Mouse (Mus musculus): Measurements from ENCODE around the gene Mog.
"Not testable (repeated sequence)": the region's sequence is repeated elsewhere in the genome, so short reads cannot be mapped to it uniquely, and the experiment has no call there.

The Mog gene

GRCm38 (mm10) chr17:37045611-37046311 is 22.6 kb upstream of the Mog start, which contains the start of gene Gabbr1:
Gene Gabbr1 (plus strand): TSS chr17:37045966.
- DNase-seq (ENCODE audit: low spot score in 2 of 2), result peak; percentile 74 to 79

DNA sequence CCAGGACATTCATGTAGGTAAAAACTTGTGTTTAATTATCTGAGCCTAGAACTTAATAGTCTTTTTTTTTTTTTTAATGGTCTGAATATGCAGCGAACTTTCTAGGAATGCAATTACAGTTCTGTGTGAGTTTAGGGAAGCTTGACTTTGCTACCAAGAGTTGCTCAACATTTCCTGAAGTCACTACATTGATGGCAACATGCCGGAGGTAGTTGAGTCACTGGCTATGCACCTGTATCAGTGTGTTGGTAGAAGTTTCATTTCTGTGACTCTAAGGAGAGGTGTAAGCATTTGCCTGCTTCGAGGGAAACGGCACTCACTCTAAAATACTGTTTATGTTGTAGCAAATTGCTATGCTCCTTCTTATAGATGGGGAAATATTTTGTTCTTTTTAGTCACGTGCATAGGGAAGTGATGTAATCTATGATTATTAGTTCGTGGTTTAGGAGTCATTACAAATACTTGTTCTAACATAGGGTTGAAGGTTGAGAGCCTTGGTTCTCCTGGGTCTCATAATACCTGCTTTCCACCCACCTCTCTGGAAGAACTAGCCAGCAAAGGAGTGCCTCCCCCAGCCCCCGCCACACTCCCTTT is 21.6 kb upstream of the Mog start:
- no peak for DNase-seq (ENCODE audit: low spot score in 2 of 2)

GRCm38 (mm10) chr17:37039127-37039894 is 16.1 kb upstream of the Mog start:
- no peak for DNase-seq (ENCODE audit: low spot score in 2 of 2)

GRCm38 (mm10) chr17:37029162-37029561 is 6.0 kb upstream of the Mog start:
- no peak for DNase-seq (ENCODE audit: low spot score in 2 of 2)

GRCm38 (mm10) chr17:37028683-37029120 is 5.5 kb upstream of the Mog start:
- peak; percentile 89 for DNase-seq (ENCODE audit: low spot score in 2 of 2)

DNA sequence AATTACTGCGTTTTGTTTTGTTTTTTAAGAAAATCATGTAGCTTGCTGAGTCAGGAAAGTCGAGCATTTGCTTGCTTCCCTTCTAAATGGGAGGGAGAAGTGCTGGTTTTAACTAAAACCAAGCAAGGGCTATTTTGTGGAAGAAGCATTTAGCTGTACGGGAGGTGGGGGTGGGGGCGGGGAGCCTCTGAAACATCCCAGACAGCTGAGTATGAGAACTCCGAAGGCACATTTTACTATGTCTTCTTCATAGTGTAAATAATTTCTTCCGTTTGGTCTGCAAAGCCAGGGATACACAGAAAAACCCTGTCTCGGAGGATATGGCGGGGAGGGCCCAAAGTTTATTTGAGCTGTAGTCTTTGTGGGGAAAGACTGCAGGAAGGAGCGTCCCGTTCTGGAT is 5.0 kb upstream of the Mog start:
- DNase-seq (ENCODE audit: low spot score in 2 of 2), result no peak

- no peak for DNase-seq (ENCODE audit: low spot score in 2 of 2)
Measured at GRCm38 (mm10) chr17:37027486-37027885, 4.3 kb upstream of the Mog start.

GRCm38 (mm10) chr17:37026425-37026824 is 3.2 kb upstream of the Mog start:
- DNase-seq (ENCODE audit: low spot score in 2 of 2), result no peak

DNA sequence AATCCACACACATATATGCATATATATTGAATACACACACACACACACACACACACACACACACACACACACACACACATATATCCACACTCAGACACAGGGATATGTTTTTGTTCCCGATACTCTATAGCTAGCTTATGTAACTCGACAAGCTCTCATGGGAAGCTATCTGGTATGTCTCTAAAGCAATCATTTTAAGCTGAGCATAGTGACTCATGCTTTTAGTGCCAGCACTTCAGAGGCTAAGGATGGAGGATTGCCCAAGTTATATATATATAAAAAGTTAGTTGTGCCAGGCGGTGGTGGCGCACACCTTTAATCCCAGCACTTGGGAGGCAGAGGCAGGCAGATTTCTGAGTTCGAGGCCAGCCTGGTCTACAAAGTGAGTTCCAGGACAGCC is 4.0 kb downstream of the Mog start:
- DNase-seq (ENCODE audit: low spot score in 2 of 2), result not testable (repeated sequence)

DNA sequence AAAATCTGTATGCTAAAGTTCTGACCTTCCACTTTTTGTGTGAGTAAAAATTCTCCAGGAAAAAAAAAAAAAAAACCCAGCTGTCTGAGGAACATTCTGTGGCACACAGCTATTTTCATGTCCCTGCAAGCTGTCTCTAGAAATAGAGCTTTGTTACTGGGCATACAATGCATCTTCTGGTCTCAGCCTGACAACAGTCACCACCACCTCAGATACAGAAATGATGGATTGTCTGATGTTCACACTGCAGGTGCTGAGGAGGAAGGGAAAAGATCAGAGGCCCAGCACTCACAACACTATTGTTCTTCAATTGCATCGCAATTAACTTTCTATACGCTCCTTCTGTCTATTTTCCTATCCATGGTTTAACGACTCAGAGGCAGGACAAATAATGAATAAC is 4.9 kb downstream of the Mog start:
- DNase-seq (ENCODE audit: low spot score in 2 of 2), result no peak

DNA sequence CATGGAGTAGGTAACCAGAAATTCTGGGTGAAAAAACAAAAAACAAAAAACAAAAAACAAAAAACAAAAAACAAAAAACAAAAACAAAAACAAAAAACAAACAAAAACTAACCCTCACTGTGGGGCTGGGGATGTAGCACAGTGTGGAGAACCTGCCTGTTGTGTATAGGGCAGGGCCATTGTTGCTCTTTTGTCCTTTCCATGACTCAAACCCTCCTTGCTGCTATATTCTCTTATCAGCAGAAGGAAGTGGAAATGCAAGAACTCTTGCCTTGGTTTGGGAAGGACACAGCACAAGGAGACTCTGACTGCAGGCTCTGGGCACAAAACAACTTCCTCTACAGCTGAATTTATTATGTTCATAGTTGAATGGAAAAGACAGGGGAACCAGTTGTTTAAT is 6.9 kb downstream of the Mog start:
- DNase-seq (ENCODE audit: low spot score in 2 of 2), result no peak

GRCm38 (mm10) chr17:37012141-37012540 is 11.1 kb downstream of the Mog start:
- no peak for DNase-seq (ENCODE audit: low spot score in 2 of 2)

DNA sequence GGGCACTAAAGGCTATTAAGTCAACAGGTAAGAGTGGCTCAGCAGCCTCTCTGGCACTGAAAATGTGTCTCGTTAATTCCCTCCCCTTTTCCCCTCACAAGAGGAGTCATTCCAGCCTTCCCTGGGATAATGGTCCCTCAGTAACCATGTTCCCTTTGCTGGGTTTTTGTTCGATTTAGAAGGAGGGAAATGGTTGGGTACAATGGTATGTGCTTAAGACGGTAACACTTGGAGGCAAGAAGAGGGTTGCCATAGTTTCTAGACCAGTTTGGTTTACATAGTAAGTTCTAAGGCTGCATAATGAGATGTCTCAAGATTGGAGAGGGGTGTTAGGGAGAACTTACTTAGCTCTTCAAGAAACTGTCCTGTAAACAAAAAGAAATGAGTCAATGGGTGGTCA is 11.5 kb downstream of the Mog start:
- no peak for DNase-seq (ENCODE audit: low spot score in 2 of 2)

DNA sequence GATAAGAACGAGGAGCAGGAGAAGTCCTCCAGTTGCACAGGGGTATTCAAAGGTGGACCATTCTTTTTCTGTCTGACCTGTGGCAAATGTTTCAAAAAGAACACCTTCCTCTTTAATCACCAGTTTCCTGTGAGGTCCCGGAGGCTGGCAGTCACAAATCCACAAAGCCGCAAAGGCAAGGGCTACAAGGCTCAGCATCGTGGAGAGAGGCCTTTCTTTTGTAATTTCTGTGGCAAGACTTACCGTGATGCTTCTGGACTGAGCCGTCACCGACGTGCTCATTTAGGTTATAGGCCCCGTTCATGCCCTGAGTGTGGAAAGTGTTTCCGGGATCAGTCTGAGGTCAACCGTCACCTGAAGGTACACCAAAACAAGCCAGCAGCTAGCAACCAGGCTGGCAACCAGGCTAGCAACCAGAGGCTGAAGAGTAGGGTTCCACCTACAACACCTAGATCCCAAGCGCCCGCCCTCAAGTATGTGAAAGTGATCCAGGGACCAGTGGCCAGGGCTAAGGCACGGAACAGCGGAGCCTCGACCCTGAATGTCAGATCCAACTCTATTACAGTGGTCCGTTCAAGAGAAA is 13.6 kb downstream of the Mog start:
- no peak for DNase-seq (ENCODE audit: low spot score in 2 of 2)

DNA sequence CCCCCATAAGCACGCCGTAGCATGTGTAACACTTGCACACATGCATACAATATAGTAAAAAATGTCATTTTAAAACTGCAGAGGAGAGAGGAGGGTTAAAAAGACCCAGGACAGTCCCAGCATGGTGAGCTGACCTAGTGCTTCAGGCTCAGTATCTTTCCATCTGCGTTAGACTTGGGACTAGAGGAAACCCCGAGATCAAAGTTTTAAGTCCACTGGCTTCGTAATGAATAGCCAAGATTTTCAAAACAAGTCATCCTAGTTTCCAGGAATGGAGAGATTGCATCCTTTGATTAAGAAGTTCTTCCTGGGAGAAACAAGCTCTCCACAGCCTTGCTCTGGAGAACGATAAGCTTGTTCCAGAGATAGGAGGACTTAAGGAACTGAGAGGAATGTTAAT is 15.0 kb downstream of the Mog start:
- DNase-seq (ENCODE audit: low spot score in 2 of 2), result no peak

GRCm38 (mm10) chr17:37003366-37003765 is 19.8 kb downstream of the Mog start:
- no peak for DNase-seq (ENCODE audit: low spot score in 2 of 2)

DNA sequence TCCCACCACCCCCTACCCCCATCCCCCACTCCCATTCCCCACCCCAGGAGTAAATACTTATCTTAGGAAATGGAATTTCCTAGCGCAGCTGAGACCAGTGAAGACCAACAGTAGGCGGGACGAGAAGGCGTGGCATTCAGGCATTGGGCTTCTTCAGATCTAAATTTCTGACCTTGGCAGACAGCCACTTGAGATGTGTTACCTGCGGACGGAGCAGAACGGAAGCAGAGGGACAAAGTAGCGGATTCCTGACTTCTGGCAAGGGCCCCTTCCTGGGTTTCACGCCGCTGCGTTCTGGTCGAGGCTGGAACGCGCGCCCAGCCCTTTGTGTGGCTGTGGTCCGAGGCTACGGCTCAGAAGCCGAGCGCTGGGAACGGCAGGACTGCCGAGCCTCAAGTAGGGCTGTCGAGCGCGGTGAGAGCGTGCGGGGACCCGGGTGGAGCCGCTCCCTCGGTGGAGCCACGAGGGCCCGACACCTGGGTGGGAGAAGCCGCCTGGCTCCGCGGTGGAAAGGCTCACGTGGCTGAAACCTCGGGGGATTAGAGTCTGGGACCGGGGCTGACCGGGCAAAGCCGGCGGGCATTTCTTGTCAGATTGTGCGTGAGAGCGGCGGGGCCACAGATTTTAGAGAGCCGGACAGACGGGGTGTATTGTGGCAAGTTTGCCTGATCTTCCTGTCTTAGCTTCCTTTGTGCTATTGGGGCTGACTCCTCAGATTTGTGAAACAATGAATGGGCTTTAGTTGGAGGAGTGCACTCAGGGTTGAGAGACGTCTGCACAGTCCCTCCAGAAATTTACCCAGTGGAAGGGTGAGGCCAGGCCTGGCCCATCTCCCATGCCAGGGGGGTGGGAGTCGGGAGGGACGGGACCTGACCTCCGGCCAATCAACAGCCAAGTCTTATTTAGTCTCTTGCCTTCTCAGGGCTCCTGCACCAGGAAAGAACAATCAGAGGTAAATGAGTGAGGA is 20.6 kb downstream of the Mog start:
- DNase-seq (ENCODE audit: low spot score in 2 of 2), result peak; percentile 43 to 63

GRCm38 (mm10) chr17:37000863-37001262 is 22.3 kb downstream of the Mog start, which contains the start of gene Zfp57:
Gene Zfp57 (plus strand): TSS chr17:37001163.
- DNase-seq (ENCODE audit: low spot score in 2 of 2), result no peak

DNA sequence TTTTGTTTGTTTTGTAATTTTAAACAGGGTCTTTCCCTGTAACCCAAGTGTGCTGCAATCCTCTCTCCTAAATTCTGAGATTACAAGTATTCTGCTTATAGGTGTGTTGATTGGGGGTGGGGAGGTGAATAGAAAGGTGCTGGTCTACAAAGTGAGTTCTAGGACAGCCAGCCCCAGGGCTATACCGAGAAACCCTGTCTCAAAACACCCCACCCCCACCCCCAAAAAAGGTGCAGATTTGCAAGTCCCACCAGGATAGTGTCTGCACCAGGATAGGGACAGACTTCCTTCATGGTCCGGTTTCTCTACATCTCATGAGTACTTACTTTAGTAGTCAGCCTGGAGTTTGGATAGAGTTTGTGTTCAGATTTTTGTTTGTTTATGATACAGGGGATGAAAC is 24.7 kb downstream of the Mog start:
- DNase-seq (ENCODE audit: low spot score in 2 of 2), result no peak

DNA sequence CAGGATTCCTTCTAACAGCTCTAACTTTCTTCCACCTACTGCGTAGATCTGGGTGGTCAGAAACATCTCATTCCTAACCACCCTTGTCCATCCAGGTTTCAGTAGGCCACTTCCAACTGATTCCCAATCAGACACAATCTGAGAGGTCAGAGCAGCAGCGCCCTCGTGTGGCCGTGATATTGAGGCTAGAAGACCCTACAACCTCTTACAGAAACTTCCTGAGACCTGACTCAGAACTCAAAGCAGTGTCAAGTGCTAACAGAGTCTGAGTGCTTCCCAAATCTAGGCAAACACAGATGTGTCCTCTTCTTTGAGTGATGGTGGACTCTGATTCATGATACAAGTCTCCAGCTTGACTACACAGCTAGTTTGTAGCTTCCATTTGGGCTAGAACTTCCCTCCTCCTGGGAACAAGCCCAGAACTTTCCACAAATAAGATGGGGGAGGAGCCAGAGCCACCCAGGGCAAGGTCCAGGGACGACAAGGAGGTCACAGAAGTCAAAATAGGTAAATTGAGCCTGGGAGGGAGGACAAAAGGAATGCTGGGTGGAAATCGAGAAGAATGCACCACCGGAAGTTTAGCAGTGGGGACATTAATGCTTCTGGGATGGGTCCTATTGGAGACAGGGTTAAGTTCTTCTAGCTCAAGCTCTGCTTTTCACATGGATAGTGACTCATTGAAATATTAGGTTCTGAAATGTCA is 26.0 kb downstream of the Mog start:
- DNase-seq (ENCODE audit: low spot score in 2 of 2), result peak; percentile 57 to 88

GRCm38 (mm10) chr17:36995448-36995847 is 27.8 kb downstream of the Mog start:
- DNase-seq (ENCODE audit: low spot score in 2 of 2), result no peak
